Mouse (Mus musculus) heart, adult 2 months (tissue): ENCODE measurements around the gene Mrps34.

ENCODE experiments used
- CTCF ChIP-seq: fragments of 200-600 bp; IDR thresholded peaks from 2 replicates; pipeline ENCODE4 v1.8.1; 2022; ENCODE audit warnings: antibody characterized with exemption, mild to moderate bottlenecking, moderate library complexity
- POLR2A ChIP-seq: fragments of 200-500 bp; IDR thresholded peaks from 2 replicates; pipeline ENCODE4 v1.6.1; 2011; ENCODE audit warnings: mild to moderate bottlenecking, low read depth, low read length, control low read depth; ENCODE audit not compliant: insufficient read depth

GRCm38 (mm10) chr17:24884391-24884790 is 10.5 kb upstream of the Mrps34 start:
- no peak for TF ChIP-seq CTCF
- TF ChIP-seq POLR2A = no peak
